Mouse (Mus musculus) midbrain, embryonic 14.5 days (tissue): ENCODE results near the gene Fndc3a. TPM values are rescaled to one million over a fixed set of nuclear protein-coding genes. Genes with fewer than 3 reads are reported as not detected.

ENCODE experiments used
- ATAC-seq: fragments of 200-750 bp; cut with Nextera tagmentation; 2 replicates; pipeline ENCODE4 v1.8.0; 2017; ENCODE audit warnings: moderate number of reproducible peaks, moderate library complexity; ENCODE audit not compliant: low FRiP score, low TSS enrichment
- DNase-seq: peaks from one replicate; pipeline ENCODE4 v3.0.0-alpha.2; 2015
- H3K27ac ChIP-seq: fragments of 300-500 bp; sonication (generic); replicated peaks from 2 replicates; pipeline ENCODE4 v1.5.1; 2014; ENCODE audit warnings: mild to moderate bottlenecking, low read depth, low read length, moderate library complexity
- H3K27me3 ChIP-seq: fragments of 300-500 bp; sonication (generic); 2 replicates; pipeline ENCODE4 v1.6.1; 2014; ENCODE audit warnings: low read length, control low read depth, mixed read lengths; ENCODE audit not compliant: control insufficient read depth, insufficient read depth
- H3K36me3 ChIP-seq: fragments of 300-500 bp; sonication (generic); 2 replicates; pipeline ENCODE4 v1.6.1; 2014; ENCODE audit warnings: low read length, control low read depth; ENCODE audit not compliant: control insufficient read depth, insufficient read depth
- H3K4me1 ChIP-seq: fragments of 300-500 bp; sonication (generic); 2 replicates; pipeline ENCODE4 v1.6.1; 2014; ENCODE audit warnings: mild to moderate bottlenecking, antibody characterized with exemption, low read length, control low read depth; ENCODE audit not compliant: control insufficient read depth, insufficient read depth
- H3K4me2 ChIP-seq: fragments of 300-500 bp; sonication (generic); 2 replicates; pipeline ENCODE4 v1.6.1; 2014; ENCODE audit warnings: mild to moderate bottlenecking, low read length, moderate library complexity
- H3K4me3 ChIP-seq: fragments of 300-500 bp; sonication (generic); replicated peaks from 2 replicates; pipeline ENCODE4 v1.5.1; 2014; ENCODE audit warnings: low read depth, low read length
- H3K9ac ChIP-seq: fragments of 300-500 bp; sonication (generic); replicated peaks from 2 replicates; pipeline ENCODE4 v1.6.1; 2014; ENCODE audit warnings: mild to moderate bottlenecking, low read length, moderate library complexity
- H3K9me3 ChIP-seq: fragments of 300-500 bp; sonication (generic); 2 replicates; pipeline ENCODE4 v1.6.1; 2016; ENCODE audit warnings: low read length, control low read depth, mixed read lengths; ENCODE audit not compliant: control insufficient read depth
- WGBS: fragments of 180-500 bp; shearing (Covaris S2); extraction: QIAGEN DNeasy Blood & Tissue Kit; methylation state at CpG from one replicate; pipeline ENCODE4 v1.1.7; 2014; 5-methylcytosine and 5-hydroxymethylcytosine counted together
- polyA plus RNA-seq: library from polyadenylated mRNA; unstranded; fragments of >200 nt; fragmentation: Nextera tagmentation; extraction: Ambion mirVana; gene quantifications from 2 replicates; pipeline ENCODE4 v1.2.1, GENCODE M21; 2014

Gene Fndc3a
- polyA plus RNA-seq, 1 experiment from 2014 or later = 48.7 TPM

GRCm38 (mm10) chr14:72600375-72600774 lies 109.4 kb downstream of the Fndc3a start:
- Histone ChIP-seq H3K9me3 (no peaks in the 10 kb centered on the region), H3K27ac (no peak overlapping the region), H3K4me1 (peaks cover 21% of the 10 kb centered on the region), H3K4me2 (peak overlapping the region; percentile 78; the same call in 1 of the 2 replicates), H3K9ac (no peak overlapping the region), H3K27me3 (no peaks in the 10 kb centered on the region), H3K36me3 (peaks cover 12% of the 10 kb centered on the region), H3K4me3 (no peak overlapping the region)
- 87% methylated on average over 6 of the region's 6 CpGs for WGBS
- DNase-seq = no peak
- ATAC-seq = no peak

- Histone ChIP-seq H3K36me3 (peaks cover 12% of the 10 kb centered on the region), H3K27me3 (no peaks in the 10 kb centered on the region), H3K9me3 (no peaks in the 10 kb centered on the region), H3K4me3 (no peak overlapping the region), H3K4me2 (no peak overlapping the region), H3K9ac (no peak overlapping the region), H3K4me1 (peaks cover 21% of the 10 kb centered on the region), H3K27ac (no peak overlapping the region)
- 97% methylated on average over 7 of the region's 7 CpGs for WGBS
- DNase-seq (no peak), ATAC-seq (no peak)
Observed at GRCm38 (mm10) chr14:72598976-72599740, 110.6 kb downstream of the Fndc3a start.

- ATAC-seq = no peak
- no peak overlapping the region for H3K27ac ChIP-seq
- 95% methylated on average over 7 of the region's 7 CpGs for WGBS
Observed at GRCm38 (mm10) chr14:72594191-72594590, 115.6 kb downstream of the Fndc3a start.

GRCm38 (mm10) chr14:72589415-72589814 lies 120.4 kb downstream of the Fndc3a start:
- no peak for DNase-seq
- Histone ChIP-seq H3K9me3 (no peaks in the 10 kb centered on the region), H3K36me3 (peaks cover 25% of the 10 kb centered on the region), H3K27ac (no peak overlapping the region), H3K27me3 (no peaks in the 10 kb centered on the region), H3K9ac (no peak overlapping the region), H3K4me1 (no peaks in the 10 kb centered on the region), H3K4me2 (no peak overlapping the region), H3K4me3 (no peak overlapping the region)
- WGBS = 97% methylated on average over 4 of the region's 4 CpGs
- no peak for ATAC-seq

More at GRCm38 (mm10) chr14:72594191-72594590, 115.6 kb downstream of the Fndc3a start:
- Histone ChIP-seq H3K4me3 (no peak overlapping the region), H3K27me3 (no peaks in the 10 kb centered on the region), H3K9ac (no peak overlapping the region), H3K36me3 (peaks cover 19% of the 10 kb centered on the region), H3K4me2 (no peak overlapping the region), H3K4me1 (no peaks in the 10 kb centered on the region), H3K9me3 (no peaks in the 10 kb centered on the region)
- no peak for DNase-seq

GRCm38 (mm10) chr14:72582979-72583378 lies 126.8 kb downstream of the Fndc3a start:
- ATAC-seq = no peak
- Histone ChIP-seq H3K9me3 (no peaks in the 10 kb centered on the region), H3K36me3 (peaks cover 27% of the 10 kb centered on the region), H3K9ac (no peak overlapping the region), H3K27me3 (no peaks in the 10 kb centered on the region), H3K27ac (no peak overlapping the region), H3K4me2 (no peak overlapping the region), H3K4me3 (no peak overlapping the region), H3K4me1 (no peaks in the 10 kb centered on the region)
- DNase-seq = no peak
- WGBS = 21% methylated on average over 6 of the region's 6 CpGs

- Histone ChIP-seq H3K27ac (no peak overlapping the region), H3K4me3 (no peak overlapping the region), H3K4me2 (no peak overlapping the region), H3K27me3 (no peaks in the 10 kb centered on the region), H3K4me1 (no peaks in the 10 kb centered on the region), H3K9me3 (no peaks in the 10 kb centered on the region), H3K36me3 (peaks cover 28% of the 10 kb centered on the region), H3K9ac (no peak overlapping the region)
- ATAC-seq = no peak
- no peak for DNase-seq
- WGBS = 93% methylated on average over 3 of the region's 3 CpGs
Observed at GRCm38 (mm10) chr14:72580991-72581390, 128.8 kb downstream of the Fndc3a start.

- Histone ChIP-seq H3K27ac (no peak overlapping the region), H3K9ac (no peak overlapping the region), H3K4me2 (no peak overlapping the region), H3K4me3 (no peak overlapping the region), H3K36me3 (peaks cover 57% of the 10 kb centered on the region), H3K9me3 (no peaks in the 10 kb centered on the region), H3K27me3 (no peaks in the 10 kb centered on the region), H3K4me1 (no peaks in the 10 kb centered on the region)
- WGBS = 90% methylated on average over 3 of the region's 3 CpGs
- peak; percentile 23 for DNase-seq
- no peak for ATAC-seq
Observed at GRCm38 (mm10) chr14:72576283-72576682, 133.5 kb downstream of the Fndc3a start.

GRCm38 (mm10) chr14:72563941-72564340 lies 145.9 kb downstream of the Fndc3a start:
- no peak overlapping the region for H3K4me3 ChIP-seq
- H3K4me1 ChIP-seq = no peaks in the 10 kb centered on the region
- no peak for DNase-seq
- 100% methylated on average over 1 of the region's 1 CpGs for WGBS
- no peak overlapping the region for H3K9ac ChIP-seq
- no peaks in the 10 kb centered on the region for H3K27me3 ChIP-seq
- no peak overlapping the region for H3K4me2 ChIP-seq
- no peak for ATAC-seq
- peaks cover 66% of the 10 kb centered on the region for H3K36me3 ChIP-seq
- H3K9me3 ChIP-seq = no peaks in the 10 kb centered on the region
- H3K27ac ChIP-seq = no peak overlapping the region

GRCm38 (mm10) chr14:72558795-72559194 lies 151.0 kb downstream of the Fndc3a start:
- H3K4me2 ChIP-seq = no peak overlapping the region
- no peak overlapping the region for H3K27ac ChIP-seq
- peaks cover 69% of the 10 kb centered on the region for H3K36me3 ChIP-seq
- H3K9ac ChIP-seq = no peak overlapping the region
- no peaks in the 10 kb centered on the region for H3K27me3 ChIP-seq
- no peak overlapping the region for H3K4me3 ChIP-seq
- 94% methylated on average over 5 of the region's 5 CpGs for WGBS
- no peaks in the 10 kb centered on the region for H3K9me3 ChIP-seq
- H3K4me1 ChIP-seq = no peaks in the 10 kb centered on the region
- ATAC-seq = no peak
- DNase-seq = no peak
